Mouse (Mus musculus) G1E (cell line): ENCODE data around the gene Golt1a.

ENCODE experiments used
- CTCF ChIP-seq: IDR thresholded peaks from 2 replicates; pipeline ENCODE4 v1.5.1; 2012; ENCODE audit warnings: low read depth, low read length, inconsistent platforms, mixed read lengths
- GATA1 ChIP-seq: IDR thresholded peaks from 2 replicates; pipeline ENCODE4 v1.6.1; 2012; ENCODE audit warnings: borderline replicate concordance, low read length, inconsistent platforms, mixed read lengths
- GATA2 ChIP-seq: IDR thresholded peaks from 2 replicates; pipeline ENCODE4 v1.6.1; 2012; ENCODE audit warnings: low read depth, low read length, inconsistent platforms, borderline replicate concordance
- POLR2AphosphoS5 ChIP-seq: IDR thresholded peaks from 2 replicates; pipeline ENCODE4 v1.6.1; 2012; ENCODE audit warnings: low read depth, low read length, inconsistent platforms; ENCODE audit not compliant: insufficient replicate concordance
- TAL1 ChIP-seq: conservative IDR thresholded peaks from 2 replicates; pipeline ENCODE4 v1.6.1; 2012; ENCODE audit warnings: low read depth, low read length, inconsistent platforms, mixed read lengths

DNA sequence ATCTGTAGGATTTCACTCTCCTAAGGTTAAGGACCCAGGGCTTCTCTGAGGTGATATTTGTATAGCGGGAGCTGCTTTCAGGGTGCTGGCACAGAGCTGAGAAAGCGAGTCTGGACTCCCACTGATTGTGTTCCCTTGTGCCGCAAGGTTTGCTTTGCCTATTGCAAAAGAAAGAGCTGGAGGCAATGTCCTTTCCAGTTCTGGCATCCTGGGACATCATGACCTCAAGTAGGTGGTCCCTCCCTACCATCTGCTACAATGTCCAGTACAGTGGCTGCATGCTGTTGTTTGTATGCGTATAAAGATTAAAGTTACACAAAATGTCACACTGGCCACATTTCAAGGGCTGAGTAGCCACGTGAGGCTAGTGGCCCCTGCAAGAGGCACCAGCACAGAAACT is 52.5 kb downstream of the Golt1a start:
- TF ChIP-seq CTCF (no peak), GATA1 (no peak), TAL1 (no peak), POLR2AphosphoS5 (no peak), GATA2 (no peak)
